Mouse (Mus musculus): ENCODE results near the gene Grk4. TPM values are rescaled to one million over a fixed set of nuclear protein-coding genes. Genes with fewer than 3 reads are reported as not detected.

Gene Grk4
- polyA plus RNA-seq (2014; fragmentation: Illumina TruSeq; extraction: RNeasy Lipid Tissue Mini Kit (QIAGEN cat#74804); ENCODE audit: low read depth, low replicate concordance), result 8.1 TPM

GRCm38 (mm10) chr5:34659686-34660590 lies at the start of gene Grk4, which contains the start of gene Nop14:
Grk4 (plus strand) TSS chr5:34660379.
Nop14 (minus strand) TSS chr5:34660148.

GRCm38 (mm10) chr5:34636481-34637287 lies 23.5 kb upstream of the Grk4 start, which contains the start of gene Mfsd10:
Mfsd10 (minus strand) TSS chr5:34637212.

GRCm38 (mm10) chr5:34761509-34761908 lies 101.3 kb downstream of the Grk4 start, which contains the start of gene Htt:
Htt (plus strand) TSS chr5:34761740.

Other genes starting within 250 kb of the Grk4 start
- 11.1 TPM for gene Tnip2, start 146.4 kb upstream of the Grk4 start, polyA plus RNA-seq (2014; fragmentation: Illumina TruSeq; extraction: RNeasy Lipid Tissue Mini Kit (QIAGEN cat#74804); ENCODE audit: low read depth, low replicate concordance)
- gene Sh3bp2, start 134.5 kb upstream of the Grk4 start, polyA plus RNA-seq (2014; fragmentation: Illumina TruSeq; extraction: RNeasy Lipid Tissue Mini Kit (QIAGEN cat#74804); ENCODE audit: low read depth, low replicate concordance), result 1.1 TPM
- gene Add1, start 86.7 kb upstream of the Grk4 start, polyA plus RNA-seq (2014; fragmentation: Illumina TruSeq; extraction: RNeasy Lipid Tissue Mini Kit (QIAGEN cat#74804); ENCODE audit: low read depth, low replicate concordance), result 177 TPM
- 1.2 TPM for gene Mfsd10, start 23.2 kb upstream of the Grk4 start, polyA plus RNA-seq (2014; fragmentation: Illumina TruSeq; extraction: RNeasy Lipid Tissue Mini Kit (QIAGEN cat#74804); ENCODE audit: low read depth, low replicate concordance)
- 19.7 TPM for gene Nop14, start 231 bp upstream of the Grk4 start, polyA plus RNA-seq (2014; fragmentation: Illumina TruSeq; extraction: RNeasy Lipid Tissue Mini Kit (QIAGEN cat#74804); ENCODE audit: low read depth, low replicate concordance)
- 11.2 TPM for gene Htt, start 101.4 kb downstream of the Grk4 start, polyA plus RNA-seq (2014; fragmentation: Illumina TruSeq; extraction: RNeasy Lipid Tissue Mini Kit (QIAGEN cat#74804); ENCODE audit: low read depth, low replicate concordance)
- gene Msantd1, start 247.6 kb downstream of the Grk4 start, polyA plus RNA-seq (2014; fragmentation: Illumina TruSeq; extraction: RNeasy Lipid Tissue Mini Kit (QIAGEN cat#74804); ENCODE audit: low read depth, low replicate concordance), result not detected

Measured in sigmoid colon, adult 10 weeks (tissue).